Mouse (Mus musculus) heart, postnatal 0 days (tissue): ENCODE measurements around the gene Hist1h1d. TPM values are rescaled to one million over a fixed set of nuclear protein-coding genes. Genes with fewer than 3 reads are reported as not detected.

ENCODE experiments used
- ATAC-seq: fragments of 200-750 bp; cut with Nextera tagmentation; 2 replicates; pipeline ENCODE4 v1.8.0; 2017; ENCODE audit warnings: low read depth, moderate number of reproducible peaks, moderate library complexity; ENCODE audit not compliant: insufficient read depth
- DNase-seq: peaks from one replicate; pipeline ENCODE4 v3.0.0-alpha.2; 2016; ENCODE audit warnings: low spot score
- H3K27ac ChIP-seq: fragments of 300-500 bp; sonication (generic); 2 replicates; pipeline ENCODE4 v1.5.1; 2014; ENCODE audit warnings: low read depth, mild to moderate bottlenecking
- H3K27me3 ChIP-seq: fragments of 300-500 bp; sonication (generic); 2 replicates; pipeline ENCODE4 v1.6.1; 2014; ENCODE audit warnings: low read length, mixed read lengths; ENCODE audit not compliant: control insufficient read depth, insufficient read depth
- H3K36me3 ChIP-seq: fragments of 300-500 bp; sonication (generic); replicated peaks from 2 replicates; pipeline ENCODE4 v1.6.1; 2014; ENCODE audit warnings: low read length, mixed read lengths; ENCODE audit not compliant: control insufficient read depth, insufficient read depth
- H3K4me1 ChIP-seq: fragments of 300-500 bp; sonication (generic); 2 replicates; pipeline ENCODE4 v1.6.1; 2014; ENCODE audit warnings: antibody characterized with exemption; ENCODE audit not compliant: control insufficient read depth, insufficient read depth
- H3K4me2 ChIP-seq: fragments of 300-500 bp; sonication (generic); 2 replicates; pipeline ENCODE4 v1.6.1; 2014; ENCODE audit warnings: low read depth, mild to moderate bottlenecking, low read length, moderate library complexity
- H3K4me3 ChIP-seq: fragments of 300-500 bp; sonication (generic); 2 replicates; pipeline ENCODE4 v1.5.1; 2014; ENCODE audit warnings: low read depth, low read length
- H3K9ac ChIP-seq: fragments of 300-500 bp; sonication (generic); replicated peaks from 2 replicates; pipeline ENCODE4 v1.6.1; 2014; ENCODE audit warnings: low read depth, low read length, mixed read lengths
- H3K9me3 ChIP-seq: fragments of 300-500 bp; sonication (generic); replicated peaks from 2 replicates; pipeline ENCODE4 v1.6.1; 2016; ENCODE audit warnings: low read length; ENCODE audit not compliant: control insufficient read depth
- CTCF ChIP-seq: IDR thresholded peaks from 2 replicates; pipeline ENCODE4 v1.5.1; 2016; ENCODE audit warnings: antibody characterized with exemption, control low read depth, low read depth
- EP300 ChIP-seq: IDR thresholded peaks from 2 replicates; pipeline ENCODE4 v1.6.1; 2016; ENCODE audit warnings: antibody characterized with exemption, low read depth
- WGBS: fragments of 180-500 bp; shearing (Covaris S2); extraction: QIAGEN DNeasy Blood & Tissue Kit; methylation state at CpG from one replicate; pipeline ENCODE4 v1.1.7; 2014; 5-methylcytosine and 5-hydroxymethylcytosine counted together
- polyA plus RNA-seq: library from polyadenylated mRNA; unstranded; fragments of >200 nt; fragmentation: Nextera tagmentation; extraction: Ambion mirVana; gene quantifications from 2 replicates; pipeline ENCODE4 v1.2.1, GENCODE M21; 2015
- total RNA-seq: library from RNA; depleted of rRNA; stranded (reverse); fragments of >200 nt; gene quantifications from 2 replicates; pipeline ENCODE4 v1.2.3, GENCODE M21; 2014; ENCODE audit warnings: low replicate concordance

Gene Hist1h1d
- total and polyA plus RNA-seq, 2 experiments from 2014 or later, result 0.20 to 61.7 TPM

DNA sequence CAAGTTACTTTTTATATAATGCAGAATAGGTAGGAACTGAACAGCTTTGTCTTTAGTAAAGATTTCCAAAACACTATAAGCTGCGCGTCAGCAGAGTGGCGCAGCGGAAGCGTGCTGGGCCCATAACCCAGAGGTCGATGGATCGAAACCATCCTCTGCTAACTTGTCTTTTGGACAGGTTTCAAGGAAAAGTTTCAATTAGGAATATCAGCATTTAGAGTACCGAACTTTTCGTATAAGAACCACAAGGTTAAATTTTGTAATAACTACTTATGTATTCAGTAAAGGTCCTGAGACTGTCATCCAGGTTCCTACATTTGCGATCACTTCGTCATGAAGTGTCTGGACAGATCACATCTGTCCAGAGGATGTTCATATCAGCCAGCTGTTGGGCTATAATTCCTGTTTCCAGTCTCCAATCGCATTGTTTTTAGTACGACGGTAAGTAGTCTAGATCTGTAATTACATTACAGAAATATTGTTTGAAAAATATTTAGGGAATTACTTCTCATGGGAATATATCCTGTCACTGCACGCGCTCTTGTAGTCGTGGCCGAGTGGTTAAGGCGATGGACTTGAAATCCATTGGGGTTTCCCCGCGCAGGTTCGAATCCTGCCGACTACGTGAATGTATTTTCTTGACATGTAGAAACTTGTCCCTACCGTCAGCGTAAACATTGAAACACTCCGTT is 35.3 kb upstream of the Hist1h1d start:
- WGBS, result under 1% methylated on average over 27 of the region's 27 CpGs

GRCm38 (mm10) chr13:23518295-23518603 is 34.8 kb upstream of the Hist1h1d start:
- no peak for TF ChIP-seq EP300
- TF ChIP-seq CTCF, result no peak
- Histone ChIP-seq H3K4me1 (no peaks in the 10 kb centered on the region), H3K27me3 (no peaks in the 10 kb centered on the region), H3K36me3 (no peaks in the 10 kb centered on the region), H3K4me3 (peak overlapping the region; percentile 59), H3K9me3 (no peaks in the 10 kb centered on the region), H3K27ac (peak overlapping the region; percentile 54), H3K9ac (no peak overlapping the region; the same call in 1 of the 2 replicates), H3K4me2 (peak overlapping the region; percentile 80)
- WGBS, result under 1% methylated on average over 6 of the region's 6 CpGs
- ATAC-seq, result no peak
- DNase-seq, result no peak

More for the DNA sequence above, 35.3 kb upstream of the Hist1h1d start:
- DNase-seq (peak; percentile 79), ATAC-seq (peak; percentile 87)
- Histone ChIP-seq H3K4me1 (no peaks in the 10 kb centered on the region), H3K4me2 (peak overlapping the region; percentile 80), H3K27ac (peak overlapping the region; percentile 79), H3K9me3 (no peaks in the 10 kb centered on the region), H3K4me3 (peak overlapping the region; percentile 59), H3K27me3 (no peaks in the 10 kb centered on the region), H3K36me3 (no peaks in the 10 kb centered on the region), H3K9ac (no peak overlapping the region; the same call in 1 of the 2 replicates)
- TF ChIP-seq EP300 (0 out of 2 replicates have a peak, but pooled peaks have one; percentile 2), CTCF (no peak)

DNA sequence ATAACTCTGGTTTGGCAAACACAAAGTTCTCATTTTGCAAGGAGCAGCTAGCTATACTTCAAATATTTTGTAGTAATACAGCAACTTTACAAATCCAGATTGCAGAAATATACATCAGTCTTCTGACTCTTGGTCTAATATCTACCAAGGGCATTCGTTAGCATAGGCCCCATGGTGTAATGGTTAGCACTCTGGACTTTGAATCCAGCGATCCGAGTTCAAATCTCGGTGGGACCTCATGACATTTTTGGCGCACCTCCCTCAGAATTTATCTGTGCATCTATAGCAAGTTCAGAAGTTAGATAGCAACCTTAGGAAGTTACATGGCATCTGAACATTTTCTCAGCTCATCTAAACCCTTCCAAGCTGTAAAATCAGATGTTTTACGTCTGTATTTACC is 34.2 kb upstream of the Hist1h1d start:
- DNase-seq (peak; percentile 68), ATAC-seq (no peak)
- peak overlapping the region; percentile 74 for H3K27ac ChIP-seq
- no peaks in the 10 kb centered on the region for H3K4me1 ChIP-seq
- TF ChIP-seq CTCF, result no peak
- TF ChIP-seq EP300, result no peak
- no peak overlapping the region for H3K9ac ChIP-seq
- under 1% methylated on average over 6 of the region's 6 CpGs for WGBS
- H3K36me3 ChIP-seq, result no peaks in the 10 kb centered on the region
- H3K27me3 ChIP-seq, result no peaks in the 10 kb centered on the region
- peak overlapping the region; percentile 80 for H3K4me2 ChIP-seq
- no peaks in the 10 kb centered on the region for H3K9me3 ChIP-seq
- peak overlapping the region; percentile 59 for H3K4me3 ChIP-seq

DNA sequence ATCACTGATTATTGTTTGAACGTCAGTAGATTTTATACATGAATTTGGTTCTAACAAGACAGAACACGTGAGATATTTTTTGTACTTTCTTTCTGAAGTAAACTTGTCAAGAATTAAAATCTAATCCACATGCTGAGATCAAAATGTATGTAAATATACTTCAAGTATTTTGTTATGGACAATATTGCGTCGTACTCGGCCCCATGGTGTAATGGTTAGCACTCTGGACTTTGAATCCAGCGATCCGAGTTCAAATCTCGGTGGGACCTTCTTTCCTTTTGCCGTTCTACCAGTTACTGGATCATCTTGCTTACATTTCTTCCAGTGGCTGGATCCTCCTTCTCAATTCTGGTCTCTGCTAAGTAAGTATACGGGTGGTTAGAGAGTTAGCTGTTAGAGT is 33.6 kb upstream of the Hist1h1d start:
- no peaks in the 10 kb centered on the region for H3K9me3 ChIP-seq
- no peak for TF ChIP-seq CTCF
- no peaks in the 10 kb centered on the region for H3K36me3 ChIP-seq
- 0 out of 2 replicates have a peak, but pooled peaks have one; percentile 19 for ATAC-seq
- no peaks in the 10 kb centered on the region for H3K4me1 ChIP-seq
- DNase-seq, result peak; percentile 68
- H3K9ac ChIP-seq, result no peak overlapping the region
- peak overlapping the region; percentile 80 for H3K4me2 ChIP-seq
- H3K27me3 ChIP-seq, result no peaks in the 10 kb centered on the region
- WGBS, result under 1% methylated on average over 10 of the region's 10 CpGs
- peak overlapping the region; percentile 59 for H3K4me3 ChIP-seq
- H3K27ac ChIP-seq, result peak overlapping the region; percentile 74

GRCm38 (mm10) chr13:23521703-23522102 is 31.4 kb upstream of the Hist1h1d start:
- no peaks in the 10 kb centered on the region for H3K4me1 ChIP-seq
- ATAC-seq, result no peak
- H3K36me3 ChIP-seq, result no peaks in the 10 kb centered on the region
- H3K27ac ChIP-seq, result no peak overlapping the region
- H3K27me3 ChIP-seq, result no peaks in the 10 kb centered on the region
- no peak overlapping the region for H3K9ac ChIP-seq
- WGBS, result 2% methylated on average over 14 of the region's 14 CpGs
- no peaks in the 10 kb centered on the region for H3K9me3 ChIP-seq
- no peak overlapping the region for H3K4me3 ChIP-seq
- 0 out of 2 replicates have a peak overlapping the region, but pooled peaks have one; percentile 21 for H3K4me2 ChIP-seq
- DNase-seq, result no peak
- TF ChIP-seq CTCF (no peak), EP300 (no peak)

DNA sequence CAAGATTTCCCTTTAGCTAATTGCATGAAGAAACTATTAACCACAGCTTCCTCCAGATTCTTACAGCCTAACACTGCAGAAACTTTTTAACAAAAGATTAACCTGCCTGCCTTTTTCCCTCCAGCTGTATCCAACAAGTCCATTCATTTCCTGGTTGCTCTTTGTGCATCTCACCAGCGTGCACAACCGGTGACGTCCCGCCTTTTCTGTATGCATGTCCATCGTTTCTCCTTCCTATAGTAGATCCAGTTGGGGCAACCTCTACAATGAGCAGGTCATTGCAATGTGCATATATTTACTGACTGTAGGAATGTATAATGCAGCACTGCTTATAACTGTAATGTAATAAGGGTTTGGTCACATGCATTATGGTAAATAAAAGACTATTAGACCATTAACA is 29.1 kb upstream of the Hist1h1d start:
- H3K4me2 ChIP-seq, result no peak overlapping the region
- ATAC-seq, result no peak

More for the DNA sequence above, 29.1 kb upstream of the Hist1h1d start:
- no peaks in the 10 kb centered on the region for H3K27me3 ChIP-seq
- H3K9ac ChIP-seq, result no peak overlapping the region
- peaks cover 5% of the 10 kb centered on the region for H3K4me1 ChIP-seq
- TF ChIP-seq CTCF (no peak), EP300 (no peak)
- no peaks in the 10 kb centered on the region for H3K9me3 ChIP-seq
- WGBS, result 39% methylated on average over 5 of the region's 5 CpGs
- no peaks in the 10 kb centered on the region for H3K36me3 ChIP-seq
- DNase-seq, result no peak
- H3K27ac ChIP-seq, result no peak overlapping the region
- no peak overlapping the region for H3K4me3 ChIP-seq
